Mouse (Mus musculus) layer of hippocampus, postnatal 36 days (tissue): Measurements from ENCODE around the gene Map2k6. TPM values are rescaled to one million over a fixed set of nuclear protein-coding genes. Genes with fewer than 3 reads are reported as not detected.
A peak's percentile ranks its signal among the peaks of the same experiment; 100 is the strongest.
"Not testable (repeated sequence)": the region's sequence is repeated elsewhere in the genome, so short reads cannot be mapped to it uniquely, and the experiment has no call there.

Experiments used
- DNase-seq, 2 experiments: peaks; one replicate each; pipeline ENCODE4 v3.0.0; 2022
- total RNA-seq, 2 experiments: library from RNA; stranded (reverse); gene quantifications; 2 replicates each; pipeline ENCODE4 v1.2.3; 2021

Gene Map2k6
- total RNA-seq: 10 to 100 TPM; 32.4 to 35.5 TPM

DNA sequence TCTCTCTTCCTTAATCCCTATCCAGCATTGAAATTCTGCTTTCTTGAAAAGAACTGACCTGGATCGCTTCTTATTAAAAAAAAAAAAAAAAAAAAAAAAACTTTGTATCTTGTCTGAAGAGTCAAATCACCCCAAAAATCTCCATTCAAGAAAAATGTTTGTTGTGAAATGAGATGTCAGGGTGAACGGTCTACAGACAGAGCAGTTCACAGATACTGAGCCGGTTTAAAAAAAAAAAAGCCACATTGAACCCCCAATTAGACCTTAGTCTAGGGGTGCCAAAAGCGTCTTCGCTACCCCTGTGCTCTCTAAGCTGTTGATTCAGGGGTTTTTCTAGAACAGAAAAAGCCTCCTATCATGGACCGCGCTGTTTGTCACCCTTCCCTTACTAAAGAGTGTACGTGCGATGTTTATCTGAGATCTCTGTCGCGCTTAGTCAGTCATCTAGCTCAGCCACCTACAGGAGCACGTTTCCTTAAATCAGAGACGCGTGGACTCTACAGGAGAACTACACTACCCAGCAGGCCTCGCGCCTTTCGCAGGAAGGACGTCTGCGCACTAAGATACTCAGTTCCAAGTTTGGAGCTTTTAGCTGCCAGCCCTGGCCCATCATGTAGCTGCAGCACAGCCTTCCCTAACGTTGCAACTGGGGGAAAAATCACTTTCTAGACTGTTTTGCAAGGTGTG lies at the start of gene Map2k6:
Gene Map2k6 (plus strand): TSS at position 570 of the 687 bp plus-strand sequence.
- peak; percentile 87 for DNase-seq

- no peak for DNase-seq
These were observed 44.7 kb upstream of the Map2k6 start for GRCm38 (mm10) chr11:110354261-110354660.

DNA sequence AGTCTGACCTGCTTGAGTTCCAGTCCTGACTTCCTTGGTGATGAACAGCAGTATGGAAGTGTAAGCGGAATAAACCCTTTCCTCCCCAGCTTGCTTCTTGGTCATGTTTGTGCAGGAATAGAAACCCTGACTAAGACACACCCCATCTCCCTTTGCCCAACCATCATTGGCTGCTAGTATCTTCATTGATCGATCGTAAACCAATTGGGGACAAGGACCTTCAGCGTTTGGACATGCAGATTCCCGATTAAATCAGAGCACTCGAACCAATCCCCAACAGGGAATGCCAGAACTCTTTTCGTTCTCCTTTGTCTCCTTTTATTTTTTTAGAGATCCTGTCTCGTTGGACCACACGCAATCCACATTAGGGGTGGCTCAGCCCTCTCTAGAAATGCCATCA lies 43.8 kb upstream of the Map2k6 start:
- not testable (repeated sequence) for DNase-seq

GRCm38 (mm10) chr11:110357756-110358551 lies 41.0 kb upstream of the Map2k6 start:
- DNase-seq: peak; percentile 39 to 40

DNA sequence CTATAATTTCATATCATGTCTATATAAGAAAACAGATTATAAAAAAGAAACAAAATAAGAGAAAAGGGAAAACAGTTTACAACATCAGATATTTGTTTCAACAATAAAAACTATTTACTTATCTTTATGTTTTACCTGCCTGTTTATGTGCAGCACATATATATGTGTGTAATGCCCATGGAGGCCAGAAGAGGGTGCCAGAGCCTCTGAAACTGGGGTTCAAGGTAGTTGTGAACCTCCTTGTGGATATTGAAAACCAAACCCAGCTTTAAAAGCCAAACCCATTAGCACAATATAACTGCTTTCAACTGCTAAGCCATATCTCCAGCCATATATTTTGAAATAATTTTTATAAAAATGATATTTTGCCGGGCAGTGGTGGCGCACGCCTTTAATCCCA lies 33.9 kb upstream of the Map2k6 start:
- peak in 1 of 2 experiments; percentile 11 for DNase-seq

DNA sequence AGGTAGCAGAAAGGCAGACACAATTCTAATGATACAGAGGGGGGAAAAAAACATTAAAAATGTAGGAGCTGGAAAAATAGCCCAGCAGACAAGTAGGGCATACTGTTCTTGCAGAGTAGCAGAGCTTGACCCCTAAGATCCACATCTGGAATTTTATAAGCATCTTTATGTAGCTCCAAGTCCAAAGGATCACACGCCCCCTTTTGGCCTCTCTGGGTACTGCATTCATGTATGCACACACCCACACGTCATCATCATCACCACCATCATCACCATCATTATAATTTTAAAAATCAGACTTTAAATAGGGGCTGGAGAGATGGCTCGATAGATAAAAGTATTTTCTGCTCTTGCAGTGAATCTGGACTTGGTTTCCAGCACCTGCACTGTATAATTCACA lies 32.0 kb upstream of the Map2k6 start:
- DNase-seq: no peak

DNA sequence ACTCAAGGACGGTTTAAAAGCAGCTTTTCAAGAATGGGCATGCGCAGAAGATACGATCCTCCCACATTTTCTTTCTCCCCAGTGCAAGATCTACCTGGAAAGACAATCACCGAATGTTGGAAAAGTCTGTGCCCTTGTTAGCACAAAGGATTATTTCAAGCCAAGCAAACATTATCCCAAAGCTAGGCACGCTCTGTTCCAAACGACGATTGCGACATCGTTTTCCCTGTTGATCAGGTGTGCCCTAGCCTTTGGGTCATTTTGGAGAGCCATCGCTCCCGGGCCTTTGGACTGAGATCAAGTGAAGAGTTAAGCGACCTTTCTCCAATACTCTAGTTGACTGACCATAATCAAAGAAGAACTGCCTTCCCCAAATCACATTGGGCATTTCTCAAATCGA lies 31.3 kb upstream of the Map2k6 start:
- DNase-seq: no peak

- DNase-seq: no peak
These were observed 29.5 kb upstream of the Map2k6 start for GRCm38 (mm10) chr11:110369312-110370019.

- DNase-seq: no peak
These were observed 27.1 kb upstream of the Map2k6 start for GRCm38 (mm10) chr11:110371827-110372226.

GRCm38 (mm10) chr11:110372266-110372954 lies 26.5 kb upstream of the Map2k6 start:
- DNase-seq: no peak

GRCm38 (mm10) chr11:110374036-110374435 lies 24.9 kb upstream of the Map2k6 start:
- peak; percentile 52 to 59 for DNase-seq

- peak; percentile 36 to 38 for DNase-seq
These were observed 19.1 kb upstream of the Map2k6 start for GRCm38 (mm10) chr11:110379661-110380309.

- no peak for DNase-seq
These were observed 18.6 kb upstream of the Map2k6 start for GRCm38 (mm10) chr11:110380310-110380668.

DNA sequence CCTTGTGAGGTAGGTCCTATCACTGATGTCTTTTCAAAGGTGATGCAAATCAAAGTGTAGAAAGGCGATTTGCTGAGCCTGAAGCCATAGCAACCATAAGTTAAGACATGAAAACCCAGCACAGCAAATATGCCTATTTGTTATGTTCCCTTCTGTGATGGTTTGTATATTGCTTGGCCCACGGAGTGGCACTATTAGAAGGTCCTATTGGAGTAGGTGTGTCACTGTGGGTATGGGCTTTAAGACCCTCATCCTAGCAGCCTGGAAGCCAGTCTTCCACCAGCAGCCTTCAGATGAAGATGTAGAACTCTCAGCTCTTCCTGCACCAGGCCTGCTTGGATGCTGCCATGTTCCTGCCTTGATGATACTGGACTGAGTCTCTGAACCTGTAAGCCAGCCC lies 13.4 kb upstream of the Map2k6 start:
- DNase-seq: no peak

DNA sequence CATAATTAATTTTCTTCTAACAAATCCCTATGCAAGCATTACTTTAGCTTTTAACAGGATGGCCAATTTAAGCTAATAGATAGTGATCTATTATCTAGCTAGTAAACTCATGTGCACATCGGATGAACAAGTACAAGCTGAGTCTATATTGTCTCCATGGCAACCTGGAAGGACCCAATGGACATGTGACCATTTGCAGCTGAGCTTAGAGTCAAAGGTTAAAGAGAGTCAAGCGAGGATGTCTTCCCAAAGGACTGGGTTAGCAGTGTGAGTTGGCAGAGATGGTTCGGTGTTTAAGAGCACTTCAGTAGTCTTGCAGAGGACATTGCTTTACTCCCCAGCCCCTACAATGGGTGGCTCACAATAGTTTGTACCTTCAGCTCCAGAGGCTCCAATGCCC lies 6.2 kb upstream of the Map2k6 start:
- no peak for DNase-seq

DNA sequence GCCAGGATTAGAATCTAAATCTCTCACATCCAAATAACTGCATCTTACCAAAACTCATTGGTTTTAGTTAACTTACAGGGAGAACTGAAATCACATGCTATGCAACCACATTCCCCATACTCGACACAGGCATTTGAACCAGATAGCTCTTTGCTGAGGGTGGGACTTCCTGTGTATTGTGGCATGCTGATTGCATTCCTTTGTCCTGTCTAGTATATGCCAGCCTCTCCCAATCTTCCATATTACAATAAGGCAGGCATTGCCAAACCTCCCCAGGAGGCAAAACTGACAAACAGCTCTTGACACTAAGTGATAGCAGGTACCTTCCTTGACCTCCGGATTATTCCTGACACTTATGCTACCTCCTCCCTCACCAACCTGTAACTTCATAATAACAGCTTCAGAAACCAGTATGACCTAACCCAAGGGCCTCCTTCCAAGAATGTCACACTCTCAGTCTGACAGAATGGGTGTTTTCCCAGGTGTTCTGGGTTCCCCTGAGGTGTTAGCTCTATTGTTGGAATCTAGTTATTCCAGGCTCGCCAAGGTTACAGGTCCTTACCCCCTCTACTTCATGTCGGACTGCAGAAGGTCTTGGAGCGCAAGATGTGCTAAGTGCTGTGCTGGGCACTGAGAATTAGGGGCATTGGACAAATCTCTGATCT lies 4.0 kb upstream of the Map2k6 start:
- no peak for DNase-seq

DNA sequence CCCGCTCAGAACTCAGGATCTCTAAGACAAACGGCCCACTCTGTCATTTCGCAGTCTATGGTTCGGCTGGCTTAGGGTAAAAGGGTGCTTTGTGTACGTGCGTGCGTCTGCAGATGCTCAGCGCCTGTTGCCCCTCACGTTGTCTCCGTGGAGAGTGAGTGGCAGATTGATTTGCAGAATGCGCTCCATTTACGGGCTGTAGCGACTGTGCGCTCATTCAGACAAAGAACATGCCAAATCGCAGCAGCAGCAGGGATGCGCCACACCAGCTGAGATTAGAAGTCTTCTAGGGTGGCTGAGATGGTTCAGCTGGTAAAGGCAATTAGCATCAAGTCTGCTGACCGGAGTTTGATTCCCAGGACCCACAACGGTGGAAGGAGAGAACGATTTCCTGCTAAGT lies 2.8 kb upstream of the Map2k6 start:
- DNase-seq: peak; percentile 34 to 44

DNA sequence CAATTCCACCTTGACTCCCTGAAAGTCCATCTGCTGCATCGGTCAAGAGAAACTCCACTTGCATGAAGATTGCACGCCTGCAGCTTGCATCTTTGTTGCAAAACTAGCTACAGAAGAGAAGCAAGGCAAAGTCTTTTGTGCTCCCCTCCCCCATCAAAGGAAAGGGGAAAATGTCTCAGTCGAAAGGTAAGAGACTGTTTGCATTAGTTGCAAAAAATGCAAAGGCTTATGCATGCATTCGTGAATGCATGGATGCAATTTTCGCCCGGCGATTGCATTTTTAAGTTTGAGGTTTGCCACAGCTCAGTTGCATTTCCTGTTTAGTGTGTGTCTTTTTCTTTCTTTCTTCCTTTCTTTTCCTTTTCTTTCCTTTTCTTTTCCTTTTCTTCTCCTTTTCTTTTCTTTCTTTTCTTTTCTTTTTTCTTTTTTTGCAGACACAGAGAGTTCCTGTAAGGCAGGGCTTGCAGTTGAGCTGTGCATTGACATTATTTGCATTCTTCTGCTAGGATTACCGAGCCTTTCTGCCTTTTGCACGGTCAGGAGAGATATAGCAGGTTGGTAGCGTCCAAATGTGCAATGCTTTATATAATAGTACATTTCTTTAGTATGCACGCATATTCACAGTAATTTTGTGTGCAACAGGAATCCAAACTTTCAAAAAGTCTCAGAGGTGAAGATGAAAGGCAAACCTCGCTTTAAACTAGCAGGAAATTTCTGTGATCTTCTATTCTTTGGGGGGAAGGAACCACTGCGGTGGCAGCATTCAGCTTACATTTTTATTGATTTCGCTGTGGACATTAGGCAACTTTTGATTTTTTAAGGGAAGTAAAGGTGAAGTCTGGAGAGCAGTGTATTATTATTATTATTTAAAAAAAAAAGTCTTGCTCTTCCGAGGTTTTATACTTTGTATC lies 573 bp downstream of the Map2k6 start:
- DNase-seq: no peak

DNA sequence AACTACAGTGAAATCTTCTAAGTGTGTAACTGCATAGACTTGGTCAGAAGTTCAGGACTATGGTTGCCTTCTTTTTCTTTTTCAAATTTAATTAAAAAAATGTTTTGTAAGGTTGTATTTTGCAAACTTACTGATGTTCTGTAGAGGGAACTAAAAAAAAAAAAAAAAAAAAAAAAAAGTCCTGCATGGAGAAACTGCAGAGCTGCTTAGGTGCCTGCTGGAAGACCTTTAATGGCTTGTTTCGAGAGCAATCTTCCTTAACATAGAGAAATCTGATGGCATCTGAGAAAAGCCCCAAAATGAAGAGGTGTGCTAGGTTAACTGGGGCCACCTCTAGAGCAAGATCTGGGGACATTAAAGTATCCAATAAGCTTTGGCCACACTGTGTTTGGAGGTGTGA lies 1.4 kb downstream of the Map2k6 start:
- no peak for DNase-seq

GRCm38 (mm10) chr11:110402671-110403070 lies 3.7 kb downstream of the Map2k6 start:
- no peak for DNase-seq

- DNase-seq: no peak
These were observed 4.7 kb downstream of the Map2k6 start for GRCm38 (mm10) chr11:110403602-110404001.
